Mouse (Mus musculus): ENCODE data around the gene Nt5dc3.

GRCm38 (mm10) chr10:86777614-86778319, 1.0 kb upstream of the Nt5dc3 start:
- no peak for TF ChIP-seq GATA1 (IDR thresholded peaks at IDR 0.05; ENCODE audit: low read length)
- no peak for TF ChIP-seq TAL1 (IDR thresholded peaks at IDR 0.05; ENCODE audit: low read length)

Data from erythroblast, embryonic 14.5 days (primary cell).